Mouse (Mus musculus): Measurements from ENCODE around the gene Fbxl8. TPM values are rescaled to one million over a fixed set of nuclear protein-coding genes. Genes with fewer than 3 reads are reported as not detected.

Gene Fbxl8
- total and polyA plus RNA-seq, 3 experiments = 5.2 to 10.5 (median 5.9) TPM

DNA sequence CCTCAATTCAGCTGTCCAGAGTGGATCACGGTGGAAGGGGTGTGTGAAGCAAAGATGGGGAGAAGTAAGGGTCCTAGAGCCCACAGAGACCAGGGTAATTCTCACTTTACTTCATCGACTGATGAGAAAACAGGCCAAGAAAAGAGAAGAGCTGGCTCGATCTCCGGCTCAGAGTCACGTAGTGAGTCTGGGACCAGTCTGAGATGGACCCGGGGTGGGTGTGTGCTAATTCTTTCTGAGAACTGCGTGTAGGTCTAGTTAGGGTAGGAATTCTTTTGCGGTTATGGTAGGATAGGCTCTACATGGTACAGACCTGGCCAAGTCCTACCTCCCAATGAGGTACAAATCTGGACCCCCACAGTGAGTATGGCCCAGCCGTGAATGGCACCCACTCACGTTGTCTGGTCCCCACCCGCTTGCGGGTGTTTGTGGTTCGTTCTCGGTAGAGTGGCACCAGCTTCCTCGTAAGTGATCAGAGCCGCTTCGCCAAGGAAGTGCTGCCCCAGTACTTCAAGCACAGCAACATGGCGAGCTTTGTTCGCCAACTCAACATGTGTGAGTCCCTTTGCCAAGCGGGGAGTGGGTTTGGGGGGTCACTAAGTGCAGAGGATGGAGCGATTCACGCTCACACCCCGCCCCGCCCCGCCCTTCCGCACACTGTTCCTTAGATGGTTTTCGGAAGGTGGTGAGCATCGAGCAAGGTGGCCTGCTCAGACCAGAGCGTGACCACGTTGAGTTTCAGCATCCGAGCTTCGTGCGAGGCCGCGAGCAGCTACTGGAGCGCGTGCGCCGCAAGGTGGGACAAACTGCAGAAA lies 5.9 kb downstream of the Fbxl8 start:
- Histone ChIP-seq H3K4me1 (ENCODE audit: control insufficient read depth in 1 of 2, insufficient read depth in 2 of 2) (peaks cover 0 to 16% of the 10 kb centered on the region in 2 experiments; a peak in 2 of 4 replicates), H3K4me3 (replicated peaks in 1 of 3; ENCODE audit: low read depth in 2 of 3, low read length in 2 of 3, poor library complexity in 1 of 3) (no peak overlapping the region), H3K4me2 (ENCODE audit: insufficient read depth, low read depth, poor library complexity, severe bottlenecking) (no peak overlapping the region), H3K79me2 (replicated peaks; ENCODE audit: control insufficient read depth, extremely low read depth, insufficient read depth, poor library complexity, severe bottlenecking) (no peaks in the 10 kb centered on the region), H3K27ac (ENCODE audit: insufficient read depth, low read depth) (no peak overlapping the region), H3K9ac (ENCODE audit: insufficient read depth, low read depth) (no peak overlapping the region), H3K9me3 (replicated peaks; ENCODE audit: low read length) (peaks cover 19% of the 10 kb centered on the region), H3K36me3 (replicated peaks in 1 of 2; ENCODE audit: control insufficient read depth in 1 of 2, insufficient read depth in 1 of 2, low read length in 1 of 2) (peaks cover 22 to 37% of the 10 kb centered on the region in 2 experiments), H3K27me3 (replicated peaks) (no peaks in the 10 kb centered on the region)
- no peak for DNase-seq (ENCODE audit: extremely low read depth)
- in situ Hi-C loops (cut with MboI; ENCODE audit: low pct_ligation_motif_present, low pct_unique_long_range_greater_than_20kb, low sequenced_read_pairs) (no loop called here), dilution Hi-C loops (cut with MboI; ENCODE audit: extremely low pct_ligation_motif_present, extremely low pct_unique_long_range_greater_than_20kb, low sequenced_read_pairs) (no loop called here)
- no peak for TF ChIP-seq CHD2 (IDR thresholded peaks at IDR 0.05; ENCODE audit: low read length)
- no peak for TF ChIP-seq PAX5 (IDR thresholded peaks at IDR 0.05; ENCODE audit: low read length)
- no peak for TF ChIP-seq CTCF (conservative IDR thresholded peaks at IDR 0.05 in 1 of 2, IDR thresholded peaks at IDR 0.05 in 1 of 2; ENCODE audit: low read depth in 2 of 2, low read length in 2 of 2)
- no peak for TF ChIP-seq ELF1 (IDR thresholded peaks at IDR 0.05; ENCODE audit: low read depth, low read length)
- no peak for TF ChIP-seq GABPA (IDR thresholded peaks at IDR 0.05; ENCODE audit: insufficient replicate concordance, low read depth, low read length)
- no peak for TF ChIP-seq JUN (IDR thresholded peaks at IDR 0.05; ENCODE audit: insufficient read depth, low read depth, low read length)
- TF ChIP-seq NRF1 (IDR thresholded peaks at IDR 0.05; ENCODE audit: low read depth, low read length) = no peak
- TF ChIP-seq POLR2A (IDR thresholded peaks at IDR 0.05; ENCODE audit: low read depth, low read length) = no peak
- no peak for TF ChIP-seq USF1 (IDR thresholded peaks at IDR 0.05; ENCODE audit: low read depth, low read length)
- no peak for TF ChIP-seq CHD1 (IDR thresholded peaks at IDR 0.05; ENCODE audit: low read depth, low read length)
- no peak for TF ChIP-seq MAFK (IDR thresholded peaks at IDR 0.05; ENCODE audit: insufficient replicate concordance, low read length)
- no peak for TF ChIP-seq BHLHE40 (IDR thresholded peaks at IDR 0.05; ENCODE audit: low read depth, low read length)
- no peak for TF ChIP-seq TCF12 (IDR thresholded peaks at IDR 0.05; ENCODE audit: low read depth, low read length)

DNA sequence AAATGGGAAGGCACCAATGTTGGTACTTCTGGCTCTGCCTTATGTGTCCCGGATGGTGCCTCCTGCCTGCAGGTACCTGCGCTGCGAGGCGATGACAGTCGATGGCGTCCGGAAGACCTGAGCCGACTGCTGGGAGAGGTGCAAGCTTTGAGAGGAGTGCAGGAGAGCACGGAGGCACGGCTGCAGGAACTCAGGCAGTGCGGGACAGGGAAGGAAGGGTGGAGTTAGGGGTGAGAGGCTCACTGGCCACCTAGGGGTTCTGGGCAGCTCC lies 6.4 kb downstream of the Fbxl8 start:
- no peaks in the 10 kb centered on the region for H3K27me3 ChIP-seq (replicated peaks)
- TF ChIP-seq RAD21 (IDR thresholded peaks at IDR 0.05; ENCODE audit: low read depth, low read length) (no peak), E2F4 (IDR thresholded peaks at IDR 0.05; ENCODE audit: insufficient replicate concordance, low read depth, low read length) (no peak)
- no peak overlapping the region for H3K9ac ChIP-seq (ENCODE audit: insufficient read depth, low read depth)
- H3K79me2 ChIP-seq (replicated peaks; ENCODE audit: control insufficient read depth, extremely low read depth, insufficient read depth, poor library complexity, severe bottlenecking) = no peaks in the 10 kb centered on the region
- peaks cover 19% of the 10 kb centered on the region for H3K9me3 ChIP-seq (replicated peaks; ENCODE audit: low read length)
- in situ Hi-C loops (cut with MboI; ENCODE audit: low pct_ligation_motif_present, low pct_unique_long_range_greater_than_20kb, low sequenced_read_pairs) (no loop called here), dilution Hi-C loops (cut with MboI; ENCODE audit: extremely low pct_ligation_motif_present, extremely low pct_unique_long_range_greater_than_20kb, low sequenced_read_pairs) (no loop called here)
- DNase-seq (ENCODE audit: extremely low read depth) = no peak
- no peak overlapping the region for H3K4me2 ChIP-seq (ENCODE audit: insufficient read depth, low read depth, poor library complexity, severe bottlenecking)
- no peak overlapping the region for H3K4me3 ChIP-seq (replicated peaks in 1 of 3; ENCODE audit: low read depth in 2 of 3, low read length in 2 of 3, poor library complexity in 1 of 3)
- H3K36me3 ChIP-seq (replicated peaks in 1 of 2; ENCODE audit: control insufficient read depth in 1 of 2, insufficient read depth in 1 of 2, low read length in 1 of 2) = peaks cover 22 to 37% of the 10 kb centered on the region in 2 experiments
- H3K27ac ChIP-seq (ENCODE audit: insufficient read depth, low read depth) = no peak overlapping the region
- H3K4me1 ChIP-seq (ENCODE audit: control insufficient read depth in 1 of 2, insufficient read depth in 2 of 2) = peaks cover 0 to 16% of the 10 kb centered on the region in 2 experiments; a peak in 2 of 4 replicates

Data from CH12.LX (cell line).